In the genomic region with DNA sequence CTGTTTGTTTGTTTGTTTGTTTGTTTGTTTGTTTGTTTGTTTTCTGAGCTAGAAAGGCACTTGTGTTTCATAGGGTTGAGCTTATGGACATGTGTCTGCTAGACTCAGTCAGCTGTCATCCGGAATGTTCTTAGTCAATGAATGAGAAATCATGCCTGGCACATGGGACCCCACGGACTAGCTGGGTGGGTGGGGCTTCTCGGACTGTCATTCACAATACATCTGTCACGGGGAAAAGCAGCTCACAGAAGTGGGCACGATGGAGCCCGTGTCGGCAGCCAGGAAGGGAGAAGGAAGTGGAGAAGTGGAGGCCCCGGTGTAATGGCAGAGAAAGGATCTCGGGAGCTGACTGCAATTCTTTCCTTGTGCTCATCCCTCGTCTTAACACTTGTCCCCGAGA, we compare ENCODE assay signal across 21 mouse cellular contexts. TPM values are rescaled to one million over a fixed set of nuclear protein-coding genes. Genes with fewer than 3 reads are reported as not detected.
"Had no signal": no experiment of that assay in that cellular context is flagged by ENCODE, and none has a peak within 500 bp of the region (broad histone marks: within the 10 kb centered on the region; RNA-seq: fewer than 3 reads in every experiment).

No protein-coding gene starts in this region.

- H3K4me2 ChIP-seq: intestine, embryonic 15.5 days; kidney, embryonic 15.5 days; limb, embryonic 12.5 days; limb, embryonic 15.5 days; liver, embryonic 11.5 days; lung, embryonic 14.5 days; stomach, embryonic 15.5 days had no signal

- DNase-seq: kidney, adult 11 months; kidney, adult 8-10 months; kidney, postnatal 10 days; kidney, postnatal 36 days; left cerebral cortex, postnatal 4 days; liver, postnatal 0 days; lung, embryonic 14.5 days; right cerebral cortex, postnatal 25 days; spleen, adult 18-20 months; thymus, postnatal 25 days had no signal

- H3K9ac ChIP-seq: intestine, embryonic 15.5 days; kidney, embryonic 15.5 days; limb, embryonic 12.5 days; limb, embryonic 15.5 days; liver, embryonic 14.5 days; liver, postnatal 0 days; lung, embryonic 14.5 days; stomach, embryonic 15.5 days had no signal

- ATAC-seq: intestine, embryonic 15.5 days; liver, postnatal 0 days; lung, postnatal 0 days had no signal

- H3K27ac ChIP-seq: intestine, embryonic 15.5 days; kidney, embryonic 15.5 days; limb, embryonic 12.5 days; limb, embryonic 15.5 days; liver, embryonic 14.5 days; macrophage; stomach, embryonic 15.5 days had no signal

- H3K36me3 ChIP-seq: intestine, embryonic 15.5 days; kidney, embryonic 15.5 days; limb, embryonic 12.5 days; limb, embryonic 15.5 days; stomach, embryonic 15.5 days had no signal

- H3K4me3 ChIP-seq: intestine, embryonic 15.5 days; kidney, embryonic 15.5 days; limb, embryonic 12.5 days; limb, embryonic 15.5 days; stomach, embryonic 15.5 days had no signal

- H3K9me3 ChIP-seq: intestine, embryonic 15.5 days; kidney, embryonic 15.5 days; limb, embryonic 12.5 days; limb, embryonic 15.5 days; stomach, embryonic 15.5 days had no signal

- H3K27me3 ChIP-seq: kidney, embryonic 15.5 days; stomach, embryonic 15.5 days had no signal

RNA-seq across cellular contexts. Expression of a gene that starts 41.7 kb away (rescaled TPM):
- total RNA-seq: megakaryocyte, adult 5-6 weeks had no signal
- polyA plus RNA-seq: liver, embryonic 11.5 days; liver, embryonic 14.5 days; liver, postnatal 0 days; macrophage; thymus, postnatal 0 days had no signal
